Mouse (Mus musculus) left cerebral cortex, adult 2 months (tissue): ENCODE measurements at regions not wholly inside any gene's neighbourhood (a gene's known extent, or its start where the extent isn't known, plus 50 kb on each side); places are given as distances from the start of the nearest gene placed in this dataset.
A peak's percentile ranks its signal among the peaks of the same experiment; 100 is the strongest.

Source experiments
- DNase-seq, 2 experiments: peaks; one replicate each; pipeline ENCODE4 v3.0.0; 2021 to 2022; ENCODE audit warnings: low spot score in 2 of 2, mixed read lengths in 1 of 2; ENCODE audit errors: extremely low spot score in 1 of 2
- H3K27ac ChIP-seq: fragments of 200-600 bp; 2 replicates; pipeline ENCODE4 v1.8.1; 2022
- H3K4me3 ChIP-seq: fragments of 200-600 bp; 2 replicates; pipeline ENCODE4 v1.8.1; 2022
- CTCF ChIP-seq: fragments of 200-600 bp; IDR thresholded peaks from 2 replicates; pipeline ENCODE4 v1.8.1; 2022; ENCODE audit warnings: antibody characterized with exemption, mild to moderate bottlenecking, moderate library complexity
- intact Hi-C: fragments of 180-260 bp; cut with DNase I; formaldehyde crosslinking; loops from one replicate; pipeline ENCODE4 v1.15.1; 2025

- intact Hi-C loops = no loop called here
- Histone ChIP-seq H3K27ac (peak overlapping the region; percentile 66), H3K4me3 (no peak overlapping the region)
- no peak for DNase-seq
- TF ChIP-seq CTCF = no peak
These were observed 87.5 kb upstream of the Zfp648 start for GRCm38 (mm10) chr1:154113291-154114050.

- H3K4me3 ChIP-seq = no peak overlapping the region
- peak overlapping the region; percentile 88 for H3K27ac ChIP-seq
- no peak; the same call in 1 of the 2 replicates for TF ChIP-seq CTCF
- peak in 1 of 2 experiments; percentile 3 for DNase-seq
- intact Hi-C loops = loop anchor here (5.0 kb wide), 1 partner anchor 84 kb away; no protein-coding TSS in a partner anchor
These were observed 84.7 kb upstream of the Zfp648 start for GRCm38 (mm10) chr1:154116188-154116710.

GRCm38 (mm10) chr1:154117346-154117687, 83.7 kb upstream of the Zfp648 start:
- intact Hi-C loops = loop anchor here (5.0 kb wide), 1 partner anchor 85 kb away; no protein-coding TSS in a partner anchor
- no peak for TF ChIP-seq CTCF
- Histone ChIP-seq H3K4me3 (peak overlapping the region; percentile 1; the same call in 1 of the 2 replicates), H3K27ac (peak overlapping the region; percentile 88)
- DNase-seq = no peak

GRCm38 (mm10) chr1:154117688-154118373, 83.2 kb upstream of the Zfp648 start:
- H3K27ac ChIP-seq = peak overlapping the region; percentile 88
- intact Hi-C loops = loop anchor here (1.0 to 5.0 kb wide), 4 partner anchors 41 to 223 kb away; no protein-coding TSS in a partner anchor

GRCm38 (mm10) chr1:154118374-154119004, 82.5 kb upstream of the Zfp648 start:
- TF ChIP-seq CTCF = peak; percentile 88
- H3K27ac ChIP-seq = peak overlapping the region; percentile 64

More at GRCm38 (mm10) chr1:154117688-154118373, 83.2 kb upstream of the Zfp648 start:
- DNase-seq = peak; percentile 38 to 48
- H3K4me3 ChIP-seq = peak overlapping the region; percentile 9; the same call in 1 of the 2 replicates
- peak; percentile 18 for TF ChIP-seq CTCF

GRCm38 (mm10) chr1:154119611-154120010, 81.4 kb upstream of the Zfp648 start:
- no peak overlapping the region for H3K4me3 ChIP-seq
- no peak for TF ChIP-seq CTCF
- intact Hi-C loops = loop anchor here (2.0 to 5.0 kb wide), 3 partner anchors 43 to 87 kb away; no protein-coding TSS in a partner anchor
- H3K27ac ChIP-seq = peak overlapping the region; percentile 41
- DNase-seq = no peak

More at GRCm38 (mm10) chr1:154118374-154119004, 82.5 kb upstream of the Zfp648 start:
- 0 out of 2 replicates have a peak overlapping the region, but pooled peaks have one; percentile 9 for H3K4me3 ChIP-seq
- DNase-seq = peak; percentile 62 to 77
- intact Hi-C loops = loop anchor here (1.0 to 5.0 kb wide), 4 partner anchors 42 to 223 kb away; no protein-coding TSS in a partner anchor

GRCm38 (mm10) chr1:154120693-154121092, 80.3 kb upstream of the Zfp648 start:
- H3K27ac ChIP-seq = peak overlapping the region; percentile 42; the same call in 1 of the 2 replicates
- intact Hi-C loops = no loop called here
- TF ChIP-seq CTCF = no peak
- peak in 1 of 2 experiments; percentile 42 for DNase-seq
- no peak overlapping the region for H3K4me3 ChIP-seq

GRCm38 (mm10) chr1:154124981-154125380, 76.0 kb upstream of the Zfp648 start:
- DNase-seq = no peak
- no peak for TF ChIP-seq CTCF
- Histone ChIP-seq H3K27ac (no peak overlapping the region), H3K4me3 (no peak overlapping the region)
- intact Hi-C loops = no loop called here

- no peak for TF ChIP-seq CTCF
- intact Hi-C loops = no loop called here
- DNase-seq = no peak
- no peak overlapping the region for H3K4me3 ChIP-seq
- no peak overlapping the region for H3K27ac ChIP-seq
These were observed 74.5 kb upstream of the Zfp648 start for GRCm38 (mm10) chr1:154126487-154126886.

- intact Hi-C loops = no loop called here
- peak in 1 of 2 experiments; percentile 44 for DNase-seq
- peak overlapping the region; percentile 63; the same call in 1 of the 2 replicates for H3K27ac ChIP-seq
These were observed 61.5 kb upstream of the Zfp648 start for GRCm38 (mm10) chr1:154139488-154139887.

GRCm38 (mm10) chr1:154143691-154144090, 57.3 kb upstream of the Zfp648 start:
- no peak for TF ChIP-seq CTCF

More at GRCm38 (mm10) chr1:154139488-154139887, 61.5 kb upstream of the Zfp648 start:
- no peak for TF ChIP-seq CTCF
- no peak overlapping the region for H3K4me3 ChIP-seq

More at GRCm38 (mm10) chr1:154143691-154144090, 57.3 kb upstream of the Zfp648 start:
- DNase-seq = no peak
- Histone ChIP-seq H3K4me3 (no peak overlapping the region), H3K27ac (no peak overlapping the region)
- intact Hi-C loops = no loop called here
